Mouse (Mus musculus) heart, adult 11 months (tissue): ENCODE results near the gene Alyref.
"Not testable (repeated sequence)": the region's sequence is repeated elsewhere in the genome, so short reads cannot be mapped to it uniquely, and the experiment has no call there.

Source experiments
- DNase-seq: peaks from one replicate; pipeline ENCODE4 v3.0.0; 2022

Gene Alyref

GRCm38 (mm10) chr11:120572752-120573584 lies 25.2 kb downstream of the Alyref start, which contains the start of gene P4hb:
Gene P4hb (minus strand): TSS chr11:120573253.
- peak; percentile 100 for DNase-seq

DNA sequence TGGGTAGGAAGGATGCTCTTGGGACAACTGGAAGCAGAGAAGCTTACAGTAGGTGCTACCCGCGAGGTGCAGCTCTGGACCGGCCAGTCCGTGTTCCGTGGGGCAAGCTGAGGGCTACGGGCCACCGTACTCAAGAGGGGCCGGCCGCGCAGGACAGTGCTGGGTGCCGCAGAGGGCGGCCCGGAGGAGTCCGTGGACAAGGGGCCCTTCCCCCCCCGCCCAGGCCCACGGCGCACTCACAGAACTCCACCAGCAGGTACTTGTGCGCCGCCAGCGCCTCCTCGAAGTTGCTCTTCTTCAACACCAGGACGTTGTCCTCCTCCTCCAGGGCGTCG lies 25.8 kb downstream of the Alyref start:
- no peak for DNase-seq

GRCm38 (mm10) chr11:120571754-120572416 lies 26.3 kb downstream of the Alyref start:
- peak; percentile 86 for DNase-seq

DNA sequence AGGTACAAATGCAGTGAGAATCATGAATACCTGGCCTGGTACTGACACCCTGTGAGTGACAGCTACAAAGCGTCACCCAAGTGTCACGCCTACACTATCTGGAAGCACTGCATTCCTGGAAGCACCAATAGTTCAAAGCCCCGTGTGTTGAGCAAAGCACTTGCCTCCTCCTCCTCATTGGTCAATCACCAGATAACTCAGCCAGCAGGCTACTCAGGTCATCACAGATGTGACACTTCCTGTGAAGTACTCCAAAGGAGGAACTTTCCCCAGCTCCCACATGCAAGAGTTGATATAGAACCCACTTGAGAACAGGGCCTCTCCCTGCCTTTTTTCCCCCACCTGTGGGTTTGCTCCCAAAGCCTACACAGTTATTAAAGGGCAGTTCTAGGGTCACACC lies 27.0 kb downstream of the Alyref start:
- DNase-seq, result peak; percentile 88

DNA sequence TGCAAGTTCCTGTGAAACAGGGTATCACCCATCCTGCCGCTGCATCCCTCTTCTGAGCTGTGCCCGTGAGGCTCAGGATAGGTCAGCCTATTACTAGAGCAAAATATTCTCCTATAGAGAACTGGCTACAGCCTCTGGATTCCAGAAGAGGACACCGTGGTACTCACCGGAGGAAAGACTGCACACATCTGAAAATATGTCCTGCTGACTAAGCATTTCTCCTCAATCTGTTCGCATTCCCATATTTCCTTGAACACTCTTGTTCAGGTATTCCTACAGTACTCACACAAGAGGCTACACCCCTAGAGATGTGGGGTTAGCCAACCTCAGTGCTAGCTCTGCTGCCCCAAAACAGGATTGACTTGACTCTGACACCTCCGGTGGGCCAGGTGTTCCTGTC lies 29.8 kb downstream of the Alyref start:
- no peak for DNase-seq

- no peak for DNase-seq
Observed at GRCm38 (mm10) chr11:120565114-120565513, 33.1 kb downstream of the Alyref start.

DNA sequence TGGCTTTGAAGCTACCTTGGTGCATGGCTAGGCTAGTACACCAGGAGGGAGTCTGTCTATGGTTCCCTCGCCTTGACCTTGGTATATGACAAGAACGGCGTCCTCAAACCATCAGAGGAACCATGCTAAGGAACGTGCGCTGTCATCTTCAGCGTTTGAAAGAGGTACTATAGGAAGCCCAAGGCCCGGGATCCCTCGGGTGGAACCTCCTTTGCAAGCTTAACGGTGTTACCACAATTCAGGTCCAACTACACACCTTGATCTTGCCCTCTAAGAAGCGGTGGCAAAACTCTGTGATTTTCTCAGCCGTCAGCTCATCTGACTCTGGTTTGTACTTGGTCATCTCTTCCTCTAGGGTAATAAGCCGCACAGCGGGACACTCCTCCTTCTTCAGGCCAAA lies 35.2 kb downstream of the Alyref start:
- DNase-seq, result peak; percentile 81

DNA sequence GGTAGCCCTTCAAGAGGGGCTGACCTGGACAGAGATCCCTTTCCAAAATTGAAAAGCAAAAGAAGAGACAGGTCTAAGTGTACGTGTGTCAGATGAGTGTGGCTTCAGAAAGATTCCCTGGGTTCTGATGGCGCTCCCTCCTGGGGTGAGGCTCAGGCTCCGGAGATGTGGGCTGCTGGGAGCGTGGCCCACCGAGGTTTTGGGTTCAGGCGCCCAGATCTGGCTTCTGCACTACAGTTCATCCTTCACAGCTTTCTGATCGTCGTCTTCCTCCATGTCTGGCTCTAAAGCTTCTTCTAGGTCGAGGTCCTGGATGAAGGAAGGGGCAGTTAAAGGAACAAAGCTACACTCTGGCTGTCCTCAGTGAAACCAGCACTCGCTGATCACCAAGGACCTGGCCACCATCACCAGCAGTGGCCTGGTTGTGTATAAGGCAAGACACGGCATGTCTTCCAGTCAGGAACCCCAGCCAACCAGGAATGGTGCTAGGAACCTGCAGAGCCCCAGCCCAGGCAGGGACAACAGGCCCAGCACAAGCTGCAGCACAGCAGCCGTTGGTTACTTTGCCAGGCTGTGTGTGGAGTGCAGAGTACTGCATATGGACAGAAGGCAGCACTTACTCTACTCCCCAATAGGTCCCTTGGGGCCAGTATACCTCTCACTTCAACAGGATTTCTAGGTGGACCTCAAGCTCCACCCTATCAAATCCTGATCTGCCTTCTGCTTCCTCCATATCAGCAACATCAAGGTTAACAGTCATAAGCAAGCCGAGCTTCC lies 37.0 kb downstream of the Alyref start:
- peak; percentile 79 for DNase-seq

GRCm38 (mm10) chr11:120558843-120559242 lies 39.3 kb downstream of the Alyref start:
- DNase-seq, result not testable (repeated sequence)

DNA sequence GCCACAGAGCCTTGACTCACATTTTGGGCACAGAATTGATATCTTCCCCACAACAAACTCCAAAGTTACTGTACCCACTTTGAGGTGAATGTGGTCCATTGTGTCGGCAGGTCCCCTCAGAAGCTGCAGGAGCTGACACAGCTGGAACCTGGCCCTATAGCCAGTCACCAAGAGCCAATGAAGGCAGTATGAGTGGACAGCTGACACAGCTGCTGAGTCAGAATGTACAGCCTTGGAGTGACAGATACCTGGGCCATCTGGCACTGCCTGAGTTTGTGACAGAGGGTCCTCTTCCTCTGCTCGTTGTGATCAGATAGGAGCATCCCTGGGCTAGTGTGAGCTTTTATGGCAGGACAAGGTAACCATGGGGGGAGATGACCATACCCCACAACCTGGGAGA lies 42.9 kb downstream of the Alyref start:
- no peak for DNase-seq

GRCm38 (mm10) chr11:120554834-120555233 lies 43.3 kb downstream of the Alyref start:
- DNase-seq, result peak; percentile 97

DNA sequence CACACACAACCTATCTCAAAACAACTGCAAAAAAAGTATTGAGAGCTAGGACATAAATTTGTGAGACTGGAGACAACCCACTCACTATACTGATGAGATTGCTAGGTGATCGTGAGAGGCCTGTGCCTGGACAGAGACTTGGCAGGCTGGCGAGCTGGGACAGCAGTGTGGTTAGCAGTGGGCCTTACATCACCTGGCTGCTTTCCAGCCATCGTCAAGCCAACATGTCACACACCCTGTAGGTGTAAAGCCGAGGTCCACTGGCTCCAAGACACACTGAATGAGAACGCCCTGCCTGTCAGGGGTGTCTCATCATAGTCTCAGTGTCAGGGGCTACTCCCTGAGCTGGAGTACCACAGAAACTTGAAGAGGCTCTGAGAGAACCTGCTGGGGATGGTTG lies 45.4 kb downstream of the Alyref start:
- no peak for DNase-seq

DNA sequence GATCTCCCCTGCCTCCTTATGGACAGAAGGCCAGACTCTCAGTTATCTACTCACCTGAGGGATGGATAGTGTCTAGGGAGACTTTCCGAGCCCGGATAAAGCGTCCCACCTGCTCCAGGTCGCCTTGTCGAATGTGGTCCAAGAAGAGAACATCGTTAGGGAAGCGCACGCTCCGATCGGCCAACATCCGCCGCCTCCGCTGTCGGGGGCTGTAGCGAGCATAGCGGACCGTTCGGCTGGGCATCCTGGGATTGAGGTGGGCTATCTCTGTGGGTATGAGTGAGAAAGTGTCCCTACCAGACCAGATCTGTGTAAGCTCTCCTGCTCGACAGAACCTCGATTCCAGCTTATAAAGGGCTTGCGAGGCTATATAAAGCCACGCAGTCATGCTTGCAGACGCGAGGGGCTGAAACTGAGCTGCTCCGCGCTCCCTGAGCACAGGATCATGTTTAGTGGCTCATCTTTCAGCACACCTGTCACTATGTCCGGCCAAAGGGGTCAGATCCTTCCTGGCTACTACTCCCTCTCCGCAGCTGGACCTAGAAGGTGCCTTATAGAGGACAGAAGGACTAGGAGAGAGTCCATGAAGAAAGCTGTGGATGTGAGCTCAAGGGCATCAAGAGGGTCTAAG lies 47.2 kb downstream of the Alyref start, which contains the start of gene Ppp1r27:
Gene Ppp1r27 (minus strand): TSS at position 323 of the 631 bp plus-strand sequence.
- peak; percentile 88 for DNase-seq

DNA sequence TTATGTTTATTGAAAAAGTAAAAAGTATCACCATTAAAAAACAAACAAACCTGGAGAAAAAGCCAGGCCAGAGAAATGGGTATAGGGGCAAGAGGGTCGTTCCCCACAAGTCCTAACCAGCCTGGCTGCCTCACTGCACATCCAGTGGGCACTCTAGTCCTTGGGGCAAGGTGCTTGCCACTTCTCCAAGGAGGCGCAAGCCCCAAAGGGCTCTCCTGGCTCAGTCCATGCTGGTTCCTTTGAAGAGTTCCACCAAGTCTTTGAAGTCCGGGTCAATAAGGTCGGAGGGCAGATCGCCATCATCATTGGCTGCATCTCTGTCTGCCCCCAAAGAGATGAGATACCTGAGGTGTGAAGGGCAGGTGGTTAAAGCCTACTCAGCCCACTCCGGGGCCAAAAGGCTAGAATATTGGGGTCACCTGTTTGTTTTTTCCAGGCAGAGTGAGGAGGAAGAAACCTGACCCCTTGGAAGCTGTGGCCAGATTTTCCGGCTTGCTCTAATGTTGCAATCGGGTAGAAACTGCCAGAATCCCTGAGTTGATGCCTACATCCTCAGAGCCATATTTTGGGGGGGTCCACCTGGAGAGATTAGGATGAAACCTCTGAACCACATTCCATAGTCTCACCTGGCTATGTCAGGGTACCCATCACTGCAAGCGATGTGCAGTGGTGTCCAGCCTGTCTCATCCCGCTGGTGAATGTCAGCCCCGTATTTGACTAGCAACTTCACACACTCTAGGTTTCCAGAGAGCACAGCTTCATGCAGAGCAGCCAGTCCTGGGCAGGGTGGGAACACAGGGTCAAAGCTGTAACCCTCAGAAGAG lies 48.0 kb downstream of the Alyref start:
- peak; percentile 93 for DNase-seq

DNA sequence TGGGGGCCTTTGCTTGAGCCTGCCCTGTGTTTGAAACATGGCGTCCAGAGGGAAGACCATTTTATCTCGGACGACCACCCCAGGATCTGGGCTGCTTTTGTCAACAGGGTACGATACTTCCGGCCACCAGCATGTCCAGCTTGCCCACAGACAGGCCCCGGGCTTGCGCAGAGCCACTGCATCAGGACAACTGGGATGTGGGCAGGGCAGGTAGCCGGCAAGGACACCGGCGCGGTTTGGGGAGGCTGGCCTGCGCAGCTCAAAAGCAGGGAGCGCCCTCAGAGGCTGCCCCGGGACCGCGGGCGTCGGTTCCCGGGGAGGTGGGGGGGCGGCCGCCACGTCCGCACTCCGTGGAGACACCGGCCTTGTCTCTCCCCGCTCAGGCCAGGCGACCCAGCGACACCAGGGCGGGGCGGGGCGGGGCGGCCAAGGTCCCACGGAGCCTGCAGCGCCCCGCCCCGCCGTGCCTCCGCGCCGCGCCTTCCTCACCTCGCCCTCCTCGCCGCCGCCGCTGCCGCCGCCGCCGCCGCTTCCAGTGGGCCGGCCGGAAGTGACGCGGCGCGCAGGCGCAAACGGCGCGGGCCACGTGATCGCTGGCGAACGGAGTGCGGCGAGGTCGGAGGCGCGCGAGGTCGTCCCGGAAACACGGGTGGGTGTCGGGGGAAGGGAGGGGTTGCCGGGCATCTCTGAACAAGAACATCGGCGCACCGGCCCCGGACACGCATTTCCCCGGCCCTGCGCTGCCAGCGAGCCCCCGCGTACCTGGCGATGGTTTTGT lies 48.8 kb downstream of the Alyref start, which contains the start of gene Mcrip1:
Gene Mcrip1 (minus strand): TSS at position 560 of the 778 bp plus-strand sequence.
- peak; percentile 99 for DNase-seq

GRCm38 (mm10) chr11:120548786-120549167 lies 49.4 kb downstream of the Alyref start:
- DNase-seq, result peak; percentile 89

- peak; percentile 90 for DNase-seq
Observed at GRCm38 (mm10) chr11:120548214-120548613, 50.0 kb downstream of the Alyref start.

GRCm38 (mm10) chr11:120547469-120547868 lies 50.7 kb downstream of the Alyref start:
- DNase-seq, result no peak

DNA sequence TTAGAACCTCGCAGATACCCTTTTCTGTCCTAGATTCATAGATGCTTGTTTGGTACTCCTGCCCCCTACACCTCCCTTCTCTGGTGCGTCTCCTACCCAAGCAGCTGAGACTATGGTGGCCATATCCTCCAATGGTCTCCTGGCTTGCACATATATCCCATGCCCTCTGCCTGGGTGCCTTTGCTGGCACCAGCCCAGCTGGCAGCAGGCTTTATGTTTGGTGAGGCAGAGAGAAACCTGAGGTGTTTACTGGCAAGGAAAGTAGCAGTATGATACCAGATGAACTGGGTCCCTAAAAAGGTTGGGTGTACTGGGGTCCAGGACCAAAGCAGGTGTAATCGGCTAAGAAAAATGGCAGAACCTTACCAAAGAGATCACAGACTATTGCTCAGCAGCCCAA lies 52.2 kb downstream of the Alyref start:
- no peak for DNase-seq

GRCm38 (mm10) chr11:120542376-120542775 lies 55.8 kb downstream of the Alyref start:
- no peak for DNase-seq
